Mouse (Mus musculus): ENCODE results near the gene Tekt5.

Gene Tekt5

DNA sequence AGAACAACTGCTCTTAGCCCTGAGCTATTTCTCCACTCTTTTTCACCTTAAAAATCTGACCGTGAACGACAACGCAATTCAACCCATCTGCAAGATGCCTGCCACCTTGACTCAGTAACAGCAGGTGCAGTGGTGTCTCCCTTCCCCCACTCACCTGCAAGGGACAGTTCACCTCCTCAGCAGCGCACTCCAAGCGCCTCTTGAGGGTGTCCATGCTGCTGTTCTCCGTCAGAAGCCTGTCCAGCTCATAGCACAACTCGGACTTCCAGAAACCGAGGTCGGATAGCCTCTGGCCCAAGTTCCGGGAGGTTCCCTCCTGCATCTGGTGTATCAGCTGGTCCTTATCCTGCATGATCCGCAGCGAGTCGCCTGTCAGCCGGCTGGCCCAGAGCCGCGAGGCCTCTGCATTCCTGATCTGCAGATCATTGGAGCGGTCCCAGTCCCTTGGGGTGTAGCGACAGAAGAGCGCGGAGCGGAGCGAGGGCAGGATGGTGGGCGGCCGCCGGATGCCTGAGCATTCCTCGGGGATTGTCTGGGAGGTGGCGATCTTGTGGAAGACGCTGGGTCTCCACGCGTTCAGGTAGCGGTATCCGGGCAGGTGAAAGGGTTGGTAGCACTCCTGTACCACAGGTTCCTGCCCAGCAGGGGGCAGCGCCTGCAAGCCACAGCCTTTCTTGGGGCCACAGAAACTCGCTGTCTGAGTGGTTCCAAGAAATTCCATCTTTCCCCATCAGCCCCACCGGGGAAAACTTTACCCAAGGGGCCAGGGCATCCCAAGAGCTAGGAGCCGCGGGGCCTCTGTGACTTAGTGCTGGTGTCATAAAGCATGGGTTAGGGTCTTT is at the start of gene Tekt5:
Tekt5 (minus strand) TSS at position 792 of the 842 bp plus-strand sequence.
- peak; percentile 43 for DNase-seq

DNA sequence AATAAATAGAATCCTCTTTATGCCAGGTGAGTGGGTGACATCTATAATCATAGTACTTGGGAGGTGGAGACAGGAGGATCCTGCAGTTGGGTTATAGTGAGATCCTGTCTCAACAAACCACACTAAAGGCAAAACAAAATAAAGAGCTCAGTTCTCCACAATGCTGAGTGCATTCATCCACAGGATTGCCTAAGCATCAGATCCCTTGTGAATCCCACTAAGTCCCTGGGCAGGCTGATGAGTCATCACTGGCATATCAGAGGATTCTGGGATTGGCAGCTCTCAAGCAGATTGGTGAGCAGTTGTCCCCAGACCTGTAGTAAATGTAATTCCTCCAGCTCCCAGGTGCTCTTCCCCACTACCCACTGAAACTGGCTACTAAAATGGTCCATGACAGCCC is 48.4 kb upstream of the Tekt5 start:
- DNase-seq = no peak

DNA sequence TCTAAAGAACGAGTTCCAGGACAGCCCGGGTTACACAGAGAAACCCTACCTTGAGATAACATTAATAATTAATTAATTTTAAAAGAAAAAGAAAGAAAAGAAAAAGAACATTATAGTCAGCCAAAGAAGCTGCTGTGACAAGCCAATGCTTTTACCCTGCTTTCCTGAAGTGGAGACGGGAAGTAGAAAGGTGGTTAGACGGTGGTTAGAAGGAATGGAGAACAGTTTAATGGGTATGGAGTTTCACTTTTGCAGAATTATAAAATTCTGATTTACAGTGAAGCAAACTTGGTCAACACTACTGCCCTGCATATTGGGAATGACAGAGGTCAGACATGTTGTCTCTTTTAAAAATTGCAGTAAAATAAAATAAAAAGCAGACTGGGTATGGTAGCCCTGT is 46.5 kb upstream of the Tekt5 start:
- DNase-seq = no peak

DNA sequence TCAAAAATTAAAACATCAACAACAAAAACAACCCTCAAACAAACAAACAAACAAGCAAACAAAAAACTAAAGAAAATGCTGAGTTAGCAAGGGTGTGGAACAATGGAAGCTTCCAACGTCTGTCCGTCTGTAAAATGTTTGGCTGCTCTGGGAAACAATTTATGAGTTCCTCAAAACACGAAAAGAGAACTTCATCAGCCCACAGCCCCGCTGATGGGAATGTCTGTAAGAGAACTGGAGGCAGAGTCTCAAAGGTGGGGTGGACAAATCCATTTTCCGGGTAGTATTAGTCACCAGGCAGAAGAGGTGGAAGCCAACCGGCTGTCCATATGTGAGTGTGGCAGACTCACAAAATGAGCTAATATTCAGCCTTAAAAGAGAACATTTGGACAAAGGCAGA is 46.0 kb upstream of the Tekt5 start:
- DNase-seq = no peak

DNA sequence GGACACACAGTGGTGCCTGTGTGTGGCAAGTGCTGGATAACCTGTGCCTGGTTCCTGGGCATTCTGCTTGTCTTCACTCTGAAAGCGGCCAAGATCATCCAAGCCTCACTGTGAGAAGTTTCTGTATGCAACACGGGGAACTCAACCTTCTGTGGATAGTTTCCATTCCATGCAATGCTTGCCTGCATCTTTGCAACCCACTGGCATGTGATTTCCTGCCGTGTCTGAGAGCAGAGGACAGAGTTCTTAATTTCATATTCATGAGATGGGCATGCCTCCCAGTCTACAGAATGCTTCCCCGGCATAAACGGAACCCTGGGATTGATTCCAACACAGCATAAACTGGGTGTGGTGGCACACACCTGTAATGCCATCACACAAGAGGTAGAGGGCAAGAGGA is 42.8 kb upstream of the Tekt5 start:
- no peak for DNase-seq

DNA sequence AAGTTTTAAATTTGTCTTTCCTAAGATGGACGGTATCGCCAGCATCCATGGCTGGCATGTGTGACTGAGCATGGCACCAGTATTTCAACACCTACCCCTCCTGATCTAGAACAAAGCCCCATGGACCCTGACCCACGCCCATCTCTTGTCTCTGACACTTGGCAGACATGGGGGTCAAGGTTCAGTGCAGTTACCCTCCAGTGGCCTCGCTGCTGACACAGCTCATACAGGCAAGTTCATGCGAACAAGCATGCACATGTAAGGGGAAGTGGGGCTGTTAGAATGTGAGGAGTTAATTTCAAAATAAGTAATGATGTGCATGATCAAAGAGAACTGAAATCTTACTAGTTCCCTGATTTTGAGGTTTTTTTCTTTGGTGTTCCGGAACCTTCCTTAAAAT is 40.9 kb upstream of the Tekt5 start:
- DNase-seq = no peak

DNA sequence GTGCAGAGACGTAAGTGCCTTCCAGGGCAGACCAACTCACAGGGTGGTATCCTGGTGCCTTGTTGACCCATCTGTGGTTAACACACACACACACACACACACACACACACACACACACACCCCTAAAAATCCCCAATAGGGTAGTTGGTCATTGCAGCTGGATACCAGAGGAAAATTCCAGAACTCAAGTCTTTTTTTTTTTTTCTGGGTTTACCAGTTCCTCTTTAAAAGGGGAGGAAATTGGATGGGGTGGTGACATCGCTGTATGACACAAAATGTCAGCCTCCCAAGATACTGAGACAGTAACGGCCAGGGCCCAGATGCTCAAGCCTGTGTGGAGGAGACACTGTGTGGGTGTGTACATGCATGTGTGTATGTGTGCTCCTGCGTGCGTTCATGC is 38.1 kb upstream of the Tekt5 start:
- no peak for DNase-seq

DNA sequence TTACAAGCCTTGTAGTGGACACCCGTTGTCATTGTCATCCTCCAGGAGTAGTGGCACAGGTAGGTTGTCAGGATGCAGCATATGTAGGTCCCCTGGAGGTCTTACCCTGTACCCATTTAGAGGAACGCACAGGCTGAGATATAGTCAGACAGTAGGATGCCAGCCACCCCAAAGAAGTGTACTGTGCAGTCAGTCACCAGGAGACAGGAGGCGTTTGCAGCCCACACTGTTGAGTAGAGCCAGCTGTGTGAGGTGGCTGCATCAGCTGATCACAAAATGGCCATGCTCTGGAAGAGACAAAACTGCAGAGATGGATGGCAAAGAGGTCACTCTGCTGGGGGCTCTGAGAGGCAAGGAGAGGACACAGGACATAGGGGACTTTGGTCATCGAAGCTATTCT is 37.1 kb upstream of the Tekt5 start:
- no peak for DNase-seq

DNA sequence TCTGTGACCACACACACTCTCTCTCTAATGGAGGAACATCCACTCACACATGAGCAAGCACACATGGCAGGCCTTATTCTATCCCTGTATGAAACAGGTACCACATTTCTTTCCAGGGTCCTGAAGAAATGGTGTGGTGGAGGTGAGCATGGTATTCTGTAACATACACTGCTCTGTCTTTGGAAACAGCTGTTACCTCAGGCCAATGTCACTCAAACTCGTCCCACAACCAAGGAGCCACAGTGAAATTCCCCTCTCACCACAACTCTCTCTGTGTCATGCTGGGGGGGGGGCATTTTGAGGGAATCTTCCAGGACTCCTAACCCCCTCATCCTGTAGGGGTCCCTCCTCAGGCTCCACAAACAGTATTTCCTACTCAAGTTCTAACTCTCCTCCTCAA is 36.6 kb upstream of the Tekt5 start:
- DNase-seq = no peak

DNA sequence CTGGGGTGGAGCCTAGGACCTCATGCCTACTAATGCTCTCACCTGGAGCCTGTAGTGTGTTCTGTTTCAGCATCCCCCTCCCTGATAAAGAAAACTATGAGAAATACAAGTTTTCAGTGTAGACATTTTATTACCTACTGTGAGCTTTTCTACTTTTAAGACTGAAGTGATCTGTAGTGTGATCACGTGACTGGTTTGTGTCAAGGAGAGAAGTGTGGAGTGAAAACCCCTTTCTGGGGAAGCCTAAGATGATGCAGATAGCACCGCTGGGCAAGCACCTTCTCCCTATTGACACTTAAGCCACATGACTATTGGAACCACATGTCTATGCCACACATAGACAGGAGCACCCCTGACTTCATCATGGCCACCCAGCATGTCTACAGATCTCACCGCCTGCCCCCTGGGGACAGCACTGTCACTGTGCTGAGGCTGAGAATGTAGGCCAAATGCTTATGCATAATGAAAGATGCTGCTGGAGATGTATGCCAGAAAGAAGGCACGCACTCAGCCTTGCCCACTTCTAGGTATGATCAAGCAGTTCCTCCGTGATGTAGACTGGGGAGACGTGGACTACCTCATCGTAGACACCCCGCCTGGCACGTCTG is 25.3 kb upstream of the Tekt5 start:
- no peak for DNase-seq

DNA sequence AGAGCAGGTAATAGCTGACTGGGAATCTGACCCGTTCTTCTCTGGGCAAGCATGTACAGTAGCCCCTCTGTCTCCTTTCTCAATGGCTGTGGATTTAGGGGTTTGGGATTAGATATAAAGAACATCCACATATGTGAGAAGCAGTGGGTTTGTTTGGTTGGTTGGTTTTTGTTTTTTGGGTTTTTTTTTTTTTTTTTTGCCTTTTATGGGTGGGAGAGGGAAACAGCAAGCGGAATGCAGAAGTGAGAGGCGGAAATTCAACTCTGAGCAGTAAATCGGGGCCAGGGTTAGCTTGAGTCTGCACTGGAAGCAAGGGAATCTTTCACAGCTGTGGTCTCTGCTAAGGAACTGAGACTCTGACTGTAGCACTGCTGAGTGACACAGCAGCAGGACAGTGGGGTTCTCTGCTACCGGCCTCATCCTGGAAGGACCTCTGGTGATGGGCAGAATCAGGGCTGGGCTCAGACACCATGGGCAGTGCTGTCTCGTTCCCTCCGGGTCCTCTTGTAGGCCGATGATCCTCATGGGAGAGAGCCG is 22.5 kb upstream of the Tekt5 start:
- no peak for DNase-seq

DNA sequence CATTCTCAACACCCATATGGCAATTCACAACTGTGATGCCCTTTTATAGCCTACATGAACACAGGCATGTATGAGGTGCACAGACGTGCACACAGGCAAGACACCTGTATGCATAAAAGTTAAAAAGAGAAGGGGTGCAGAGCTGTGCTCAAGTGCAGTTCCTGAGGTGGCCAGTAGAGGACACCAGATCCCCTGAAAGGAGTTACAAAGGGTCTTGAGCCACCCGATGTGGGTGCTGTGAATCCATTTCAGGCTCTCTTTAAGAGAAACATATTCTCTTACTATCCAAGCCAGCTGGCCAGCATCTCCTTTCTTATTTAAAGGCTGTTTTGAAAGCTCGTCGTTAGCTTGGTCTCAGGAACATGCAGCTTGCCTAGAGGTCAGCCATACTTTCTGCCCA is 21.6 kb upstream of the Tekt5 start:
- DNase-seq = no peak

DNA sequence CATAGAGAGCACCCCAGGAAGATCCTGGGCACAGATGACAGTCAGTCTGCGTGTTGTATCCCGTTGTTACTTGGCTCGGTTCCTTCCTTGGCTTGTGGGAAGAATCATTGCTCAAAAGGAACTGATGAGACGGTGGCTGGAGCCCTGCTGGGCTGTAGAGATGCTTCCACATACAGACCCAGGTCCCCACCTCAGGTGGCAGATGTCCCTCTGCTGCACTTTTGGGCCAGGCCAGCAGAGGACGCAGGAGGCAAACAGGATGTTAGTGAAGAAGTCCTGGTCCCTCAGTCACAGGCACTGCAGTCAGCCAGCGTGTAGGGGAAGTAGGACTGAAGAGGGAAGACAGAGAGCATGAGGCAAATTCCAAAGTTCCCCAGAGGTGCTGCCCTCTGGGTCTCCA is 20.7 kb upstream of the Tekt5 start:
- DNase-seq = peak; percentile 77

DNA sequence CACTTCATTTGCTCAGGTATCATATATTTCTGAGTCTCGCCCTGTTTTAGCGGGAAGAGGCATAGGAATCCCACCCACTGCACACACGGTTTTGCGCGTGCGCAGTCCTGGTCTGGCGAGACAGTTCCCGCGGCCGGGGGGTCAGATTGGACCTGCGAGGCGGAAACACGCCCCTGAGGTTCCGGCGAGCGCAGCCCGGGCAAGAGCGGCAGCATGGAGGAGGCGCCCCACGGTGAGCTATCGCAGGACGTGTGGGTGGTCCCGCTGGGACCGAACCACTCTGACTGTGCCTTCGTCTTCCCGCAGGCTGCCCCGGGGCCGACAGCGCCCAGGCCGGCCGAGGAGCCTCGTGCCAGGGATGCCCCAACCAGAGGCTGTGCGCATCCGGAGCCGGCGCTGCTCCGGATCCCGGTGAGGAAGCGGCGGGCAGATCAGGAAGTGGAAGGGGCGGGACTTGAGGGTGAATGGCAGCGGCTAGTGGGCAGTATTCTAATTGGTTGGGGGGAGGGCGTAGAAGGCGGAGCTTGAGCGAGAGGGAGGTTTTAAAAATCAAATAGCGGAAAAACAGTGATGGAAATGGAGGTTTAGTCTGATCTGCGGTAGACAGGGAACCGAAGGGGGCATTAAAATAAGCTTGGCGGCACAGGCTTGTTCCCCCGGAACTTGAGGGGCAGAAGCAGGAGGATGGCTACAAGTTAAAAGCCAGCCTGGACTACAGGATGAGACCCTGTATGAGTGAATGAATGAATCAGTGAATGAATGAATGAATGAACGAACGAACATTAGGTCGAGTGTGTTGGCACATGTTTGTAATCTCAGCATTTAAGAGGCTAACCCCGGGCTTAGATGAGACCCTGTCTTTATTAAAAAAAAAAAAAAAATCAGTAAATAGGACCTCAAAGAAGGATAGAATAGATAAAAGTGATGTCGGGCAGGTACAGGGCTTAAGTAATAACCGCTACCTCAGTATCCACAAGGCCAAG is 16.8 kb upstream of the Tekt5 start, which contains the start of gene Nubp1:
Nubp1 (plus strand) TSS at position 185 of the 983 bp plus-strand sequence.
- DNase-seq = peak; percentile 96

DNA sequence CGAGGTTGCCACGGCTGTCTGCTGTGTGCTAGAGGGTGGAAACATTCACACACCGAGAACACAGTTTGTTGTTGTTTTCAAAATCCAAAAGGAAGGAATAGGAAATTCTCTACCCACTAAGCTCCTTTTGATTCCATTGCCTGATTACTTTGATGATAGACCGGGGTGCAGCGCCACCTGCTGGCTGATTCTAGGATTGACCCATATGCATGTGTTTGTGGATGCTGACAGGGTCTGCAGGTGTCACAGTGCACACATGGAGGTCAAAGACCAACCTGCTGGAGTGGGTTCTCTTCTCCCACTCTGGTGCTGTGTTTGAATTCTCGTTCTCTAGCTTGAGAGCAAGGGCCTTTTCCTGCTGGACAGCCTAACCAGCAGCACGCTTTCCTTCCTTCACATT is 3.9 kb upstream of the Tekt5 start:
- DNase-seq = peak; percentile 81

DNA sequence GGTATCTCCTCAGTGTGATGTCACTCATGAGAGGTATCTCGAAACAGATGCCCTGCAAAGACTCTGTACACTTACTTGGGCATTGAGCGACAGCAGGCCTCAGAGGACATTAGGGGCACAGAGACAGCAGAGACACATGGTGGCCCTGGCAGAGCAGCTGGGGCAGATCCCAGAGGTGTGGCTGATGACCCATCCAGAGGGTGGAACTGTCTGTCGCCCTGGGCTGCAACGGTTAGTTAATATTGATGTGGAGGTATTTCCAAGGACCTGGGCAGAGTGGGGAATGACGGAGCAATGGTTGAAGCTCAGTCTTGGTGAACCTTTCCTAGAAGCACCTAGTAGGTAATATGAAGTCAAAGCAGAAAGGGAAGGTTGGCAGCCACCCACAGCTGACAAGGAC is 3.5 kb upstream of the Tekt5 start:
- no peak for DNase-seq

DNA sequence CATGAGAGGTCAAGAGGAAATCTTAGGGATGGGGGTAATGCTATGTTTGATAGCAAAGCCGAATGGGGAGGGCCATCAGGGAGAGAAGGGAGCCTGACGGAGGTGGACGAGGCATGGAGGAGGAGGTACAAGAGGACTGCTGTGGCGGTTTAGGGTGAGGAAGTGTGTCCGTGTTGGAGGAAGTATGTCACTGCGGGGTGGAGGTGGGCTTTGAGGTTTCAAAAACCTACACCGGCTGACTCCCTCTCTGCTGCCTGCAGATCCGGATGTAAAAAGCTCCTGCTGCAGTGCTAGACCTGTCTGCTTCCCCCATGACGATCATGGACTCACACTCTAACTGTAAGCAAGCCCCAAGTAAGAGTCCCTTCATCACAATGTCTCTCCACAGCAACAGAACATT is 2.7 kb downstream of the Tekt5 start:
- DNase-seq = no peak

DNA sequence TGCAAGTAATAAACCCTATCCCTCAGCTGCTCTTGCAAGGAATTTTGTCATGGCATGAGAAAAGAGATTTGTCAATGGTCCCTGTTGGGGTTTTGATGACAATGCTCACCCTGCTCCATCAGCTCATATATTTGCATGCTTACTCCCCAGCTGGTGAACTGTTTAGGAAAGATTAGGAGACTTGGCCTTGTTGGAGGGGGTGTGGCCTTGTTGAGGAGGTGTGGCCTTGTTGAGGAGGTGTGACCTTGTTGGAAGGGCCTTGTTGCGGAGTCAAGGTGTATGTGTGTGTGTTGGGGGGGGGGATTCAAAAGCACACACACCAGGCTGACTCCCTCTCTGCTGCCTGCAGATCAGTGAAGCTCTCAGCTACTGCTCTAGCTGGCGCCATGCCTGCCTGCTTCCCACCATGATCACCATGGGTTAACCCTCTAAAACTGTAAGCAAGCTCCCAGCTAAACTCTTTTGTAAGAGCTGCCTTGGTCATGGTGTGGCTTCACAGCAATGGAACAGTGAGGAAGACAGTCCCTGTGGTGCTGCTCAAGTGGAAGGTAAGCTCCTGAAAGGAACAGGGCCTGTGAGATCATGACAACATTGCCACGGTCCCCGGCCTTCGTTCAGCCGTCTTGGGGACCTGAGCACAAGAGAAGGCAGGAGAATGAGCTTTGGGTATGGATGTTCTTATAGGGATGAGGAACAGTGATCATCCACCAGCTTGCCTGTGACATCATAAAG is 6.5 kb downstream of the Tekt5 start:
- DNase-seq = no peak

DNA sequence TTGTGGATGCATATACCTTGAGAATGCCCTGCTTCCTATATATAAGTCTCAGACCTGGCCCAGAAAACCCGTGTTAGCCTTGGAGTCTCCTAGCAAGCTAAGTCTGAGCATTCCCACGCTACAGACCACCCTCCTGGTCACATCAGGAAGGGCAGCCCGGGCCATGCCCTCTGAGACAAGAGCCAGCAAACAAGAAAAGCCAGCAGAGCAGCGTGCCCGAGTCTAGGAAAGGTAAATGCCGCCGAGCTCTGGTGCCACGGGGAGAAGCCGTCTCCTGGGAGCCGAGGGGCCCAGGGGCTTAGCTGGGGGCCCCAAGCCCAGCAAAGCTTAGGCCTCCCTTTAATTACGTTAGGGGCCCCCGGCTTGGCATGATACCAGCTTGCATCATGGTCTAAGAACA is 10.0 kb downstream of the Tekt5 start:
- no peak for DNase-seq

DNA sequence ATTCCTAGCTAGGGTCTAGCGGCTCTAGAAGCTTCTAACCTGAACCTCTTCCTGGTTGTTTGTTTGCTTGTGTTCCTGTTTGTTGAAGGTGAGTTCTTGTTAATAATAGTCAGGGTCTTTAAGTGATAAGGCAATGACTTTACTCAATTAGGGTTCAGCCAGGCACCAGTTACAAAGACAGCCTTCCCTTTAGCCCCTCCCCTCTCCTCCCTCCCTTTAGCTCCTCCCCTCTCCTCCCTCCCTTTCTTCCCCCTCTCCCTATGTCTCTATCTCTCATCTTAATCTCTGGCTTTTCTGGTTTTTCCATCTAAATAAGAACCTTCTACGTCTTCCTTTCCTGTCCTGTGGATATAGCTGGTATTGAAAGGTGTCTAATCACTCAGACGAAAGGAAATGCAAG is 10.7 kb downstream of the Tekt5 start:
- no peak for DNase-seq

DNA sequence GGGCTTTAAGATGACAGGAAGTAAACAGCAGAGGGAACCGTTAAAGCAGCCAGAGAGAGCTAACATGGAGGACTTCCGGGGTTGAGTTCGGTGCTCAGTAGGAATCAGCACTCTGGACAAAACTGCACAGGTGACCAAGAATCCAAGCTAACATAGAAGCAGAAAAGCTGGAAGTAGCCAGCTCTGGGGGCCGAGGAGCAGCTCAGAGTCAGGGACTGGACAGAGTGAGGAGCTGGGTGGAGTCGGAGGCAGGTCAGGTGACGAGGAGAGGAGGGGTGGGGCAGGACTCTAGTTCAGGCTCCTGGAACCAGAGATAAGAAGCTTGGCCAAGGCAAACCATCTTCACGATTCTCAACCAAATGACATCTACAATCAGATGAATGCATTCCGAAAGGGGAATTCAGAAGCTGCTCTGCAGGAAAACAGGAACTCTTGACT is 11.2 kb downstream of the Tekt5 start:
- DNase-seq = no peak

DNA sequence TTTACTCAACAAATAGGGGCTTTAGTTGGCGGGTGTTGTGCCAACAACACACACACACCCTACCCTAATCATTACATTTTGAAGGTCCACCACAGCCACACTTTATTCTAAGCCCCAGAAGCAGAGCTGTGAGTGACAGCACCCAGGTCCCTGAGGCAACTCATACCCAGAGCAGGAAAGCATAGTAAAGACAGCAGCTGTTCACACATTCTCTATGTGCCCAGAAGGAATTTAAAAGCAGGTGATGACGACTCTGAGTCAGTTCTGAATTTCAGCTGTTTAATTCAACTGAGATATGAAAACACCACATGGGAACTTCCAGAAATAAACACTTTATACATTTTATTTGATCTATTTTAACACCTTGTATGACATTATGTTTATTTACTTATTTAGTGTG is 15.8 kb downstream of the Tekt5 start:
- DNase-seq = no peak
